Mouse (Mus musculus): Measurements from ENCODE around the gene Mmaa. TPM values are rescaled to one million over a fixed set of nuclear protein-coding genes. Genes with fewer than 3 reads are reported as not detected.

The Mmaa gene
- polyA plus RNA-seq (2011; ENCODE audit: insufficient read depth, insufficient read length, low replicate concordance, missing spikeins) = 3.5 and 6.0 TPM in 2 replicates

DNA sequence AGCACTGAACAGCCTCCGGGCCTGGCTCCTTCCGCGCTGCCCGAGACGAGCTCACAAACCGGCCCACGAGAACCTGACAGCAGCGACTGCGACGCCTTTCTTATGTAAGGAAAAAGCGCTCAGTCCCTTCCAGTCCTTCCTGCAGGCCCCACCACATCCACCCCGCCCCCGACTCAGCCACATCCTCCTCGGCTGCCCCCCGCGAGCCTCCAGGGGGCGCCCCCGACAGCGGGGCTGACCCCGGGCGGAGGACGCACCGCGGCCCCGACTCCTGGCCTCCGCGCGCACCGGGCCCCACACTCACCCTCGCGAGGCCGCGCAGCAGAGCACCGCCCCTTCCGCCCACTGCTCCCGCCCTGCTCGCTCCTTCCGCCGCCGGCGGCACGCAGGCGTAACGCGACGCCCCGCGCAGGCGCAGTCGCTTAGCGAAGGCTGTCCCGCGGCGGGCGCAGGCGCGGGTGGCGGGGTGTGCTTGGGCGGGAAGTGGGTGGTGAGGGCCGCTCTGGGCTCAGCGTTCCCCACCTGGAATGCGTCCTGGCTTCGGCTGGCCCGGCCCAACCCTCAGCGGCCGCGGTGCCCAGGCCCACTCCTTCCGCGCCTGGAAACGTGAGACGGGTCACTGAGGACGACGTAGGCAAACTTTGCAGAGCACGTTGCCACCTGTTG, at the start of gene Mmaa:
Mmaa (minus strand) TSS at position 328 of the 666 bp plus-strand sequence.
- H3K4me1 ChIP-seq (ENCODE audit: control insufficient read depth, insufficient read depth, low read length) = no peaks in the 10 kb centered on the region

GRCm38 (mm10) chr8:79341236-79341635, 46.5 kb upstream of the Mmaa start:
- TF ChIP-seq CTCF (IDR thresholded peaks at IDR 0.05; ENCODE audit: control insufficient read depth, insufficient read depth, low read length) (no peak), POLR2A (IDR thresholded peaks at IDR 0.05; ENCODE audit: borderline replicate concordance, control insufficient read depth, low read depth, low read length) (no peak)
- Histone ChIP-seq H3K27ac (ENCODE audit: control insufficient read depth, insufficient read depth, low read depth, low read length, poor library complexity) (no peak overlapping the region), H3K4me3 (replicated peaks; ENCODE audit: control insufficient read depth, low read depth, low read length) (no peak overlapping the region), H3K4me1 (ENCODE audit: control insufficient read depth, insufficient read depth, low read length) (no peaks in the 10 kb centered on the region)
- 75% methylated on average over 8 of the region's 8 CpGs for WGBS

More for the DNA sequence above, at the start of gene Mmaa:
- WGBS = under 1% methylated on average over 72 of the region's 74 CpGs
- H3K27ac ChIP-seq (ENCODE audit: control insufficient read depth, insufficient read depth, low read depth, low read length, poor library complexity) = peak within 1 kb of the TSS; percentile 97
- TF ChIP-seq CTCF (IDR thresholded peaks at IDR 0.05; ENCODE audit: control insufficient read depth, insufficient read depth, low read length) (peak; percentile 35; the same call in 1 of the 2 replicates), POLR2A (IDR thresholded peaks at IDR 0.05; ENCODE audit: borderline replicate concordance, control insufficient read depth, low read depth, low read length) (peak; percentile 91; the same call in 1 of the 2 replicates)
- peak within 1 kb of the TSS; percentile 82 for H3K4me3 ChIP-seq (replicated peaks; ENCODE audit: control insufficient read depth, low read depth, low read length)

DNA sequence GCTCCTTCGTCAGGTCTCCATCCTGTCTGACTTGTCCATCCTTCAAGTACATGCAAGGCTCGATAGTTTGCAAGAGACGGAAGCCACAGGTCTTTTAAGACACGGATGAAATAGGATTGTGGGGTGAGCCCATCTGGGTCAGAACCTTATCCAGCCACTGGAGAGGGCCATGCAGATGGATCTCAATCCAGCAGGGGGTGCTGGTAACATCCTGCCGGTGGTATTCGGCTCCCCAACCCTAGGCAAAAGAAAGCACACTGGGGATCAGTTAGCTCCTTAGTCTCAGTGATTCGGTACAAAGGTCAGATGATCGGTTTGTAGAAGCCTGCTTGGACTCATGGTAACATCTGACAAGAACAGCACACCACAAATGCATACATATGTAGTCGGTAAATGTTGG, 44.8 kb upstream of the Mmaa start:
- no peak overlapping the region for H3K27ac ChIP-seq (ENCODE audit: control insufficient read depth, insufficient read depth, low read depth, low read length, poor library complexity)
- TF ChIP-seq CTCF (IDR thresholded peaks at IDR 0.05; ENCODE audit: control insufficient read depth, insufficient read depth, low read length) (peak; percentile 50; the same call in 1 of the 2 replicates), POLR2A (IDR thresholded peaks at IDR 0.05; ENCODE audit: borderline replicate concordance, control insufficient read depth, low read depth, low read length) (no peak)
- WGBS = 70% methylated on average over 9 of the region's 9 CpGs
- no peaks in the 10 kb centered on the region for H3K4me1 ChIP-seq (ENCODE audit: control insufficient read depth, insufficient read depth, low read length)
- H3K4me3 ChIP-seq (replicated peaks; ENCODE audit: control insufficient read depth, low read depth, low read length) = no peak overlapping the region

GRCm38 (mm10) chr8:79338619-79339018, 43.9 kb upstream of the Mmaa start:
- TF ChIP-seq CTCF (IDR thresholded peaks at IDR 0.05; ENCODE audit: control insufficient read depth, insufficient read depth, low read length) (no peak), POLR2A (IDR thresholded peaks at IDR 0.05; ENCODE audit: borderline replicate concordance, control insufficient read depth, low read depth, low read length) (no peak)
- no peak overlapping the region for H3K27ac ChIP-seq (ENCODE audit: control insufficient read depth, insufficient read depth, low read depth, low read length, poor library complexity)
- no peak overlapping the region for H3K4me3 ChIP-seq (replicated peaks; ENCODE audit: control insufficient read depth, low read depth, low read length)
- 90% methylated on average over 10 of the region's 10 CpGs for WGBS
- no peaks in the 10 kb centered on the region for H3K4me1 ChIP-seq (ENCODE audit: control insufficient read depth, insufficient read depth, low read length)

GRCm38 (mm10) chr8:79332109-79332900, 37.6 kb upstream of the Mmaa start:
- no peak overlapping the region for H3K4me3 ChIP-seq (replicated peaks; ENCODE audit: control insufficient read depth, low read depth, low read length)
- WGBS = 83% methylated on average over 22 of the region's 22 CpGs
- H3K27ac ChIP-seq (ENCODE audit: control insufficient read depth, insufficient read depth, low read depth, low read length, poor library complexity) = no peak overlapping the region
- no peak for TF ChIP-seq POLR2A (IDR thresholded peaks at IDR 0.05; ENCODE audit: borderline replicate concordance, control insufficient read depth, low read depth, low read length)
- TF ChIP-seq CTCF (IDR thresholded peaks at IDR 0.05; ENCODE audit: control insufficient read depth, insufficient read depth, low read length) = no peak
- no peaks in the 10 kb centered on the region for H3K4me1 ChIP-seq (ENCODE audit: control insufficient read depth, insufficient read depth, low read length)

- Histone ChIP-seq H3K4me3 (replicated peaks; ENCODE audit: control insufficient read depth, low read depth, low read length) (no peak overlapping the region), H3K27ac (ENCODE audit: control insufficient read depth, insufficient read depth, low read depth, low read length, poor library complexity) (no peak overlapping the region), H3K4me1 (ENCODE audit: control insufficient read depth, insufficient read depth, low read length) (no peaks in the 10 kb centered on the region)
- WGBS = 80% methylated on average over 2 of the region's 2 CpGs
- no peak for TF ChIP-seq CTCF (IDR thresholded peaks at IDR 0.05; ENCODE audit: control insufficient read depth, insufficient read depth, low read length)
- no peak for TF ChIP-seq POLR2A (IDR thresholded peaks at IDR 0.05; ENCODE audit: borderline replicate concordance, control insufficient read depth, low read depth, low read length)
Measured at GRCm38 (mm10) chr8:79331571-79331970, 36.8 kb upstream of the Mmaa start.

GRCm38 (mm10) chr8:79331017-79331416, 36.3 kb upstream of the Mmaa start:
- Histone ChIP-seq H3K4me1 (ENCODE audit: control insufficient read depth, insufficient read depth, low read length) (no peaks in the 10 kb centered on the region), H3K4me3 (replicated peaks; ENCODE audit: control insufficient read depth, low read depth, low read length) (no peak overlapping the region), H3K27ac (ENCODE audit: control insufficient read depth, insufficient read depth, low read depth, low read length, poor library complexity) (no peak overlapping the region)
- TF ChIP-seq CTCF (IDR thresholded peaks at IDR 0.05; ENCODE audit: control insufficient read depth, insufficient read depth, low read length) = no peak
- TF ChIP-seq POLR2A (IDR thresholded peaks at IDR 0.05; ENCODE audit: borderline replicate concordance, control insufficient read depth, low read depth, low read length) = no peak
- WGBS = 82% methylated on average over 9 of the region's 9 CpGs

DNA sequence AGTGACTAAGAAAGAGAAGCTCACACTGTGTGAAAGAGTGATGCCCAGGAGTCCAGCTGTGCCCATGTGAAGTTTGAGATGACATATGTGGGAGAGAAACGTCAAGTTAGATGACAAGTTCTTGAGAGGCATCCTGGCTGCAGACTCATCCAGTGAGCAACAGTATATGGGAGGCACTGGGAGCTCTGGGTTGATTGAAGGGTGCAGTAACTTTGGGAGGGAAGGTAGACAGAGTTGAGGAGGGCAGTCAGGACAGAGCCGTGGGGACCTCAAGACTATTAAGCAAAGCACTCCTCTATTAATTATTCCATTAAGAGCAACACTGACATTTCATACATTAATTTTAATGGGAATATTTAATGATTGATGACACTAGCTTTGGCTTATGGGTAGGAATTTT, 35.0 kb upstream of the Mmaa start:
- WGBS = 84% methylated on average over 2 of the region's 2 CpGs
- no peaks in the 10 kb centered on the region for H3K4me1 ChIP-seq (ENCODE audit: control insufficient read depth, insufficient read depth, low read length)
- no peak overlapping the region for H3K27ac ChIP-seq (ENCODE audit: control insufficient read depth, insufficient read depth, low read depth, low read length, poor library complexity)
- no peak overlapping the region for H3K4me3 ChIP-seq (replicated peaks; ENCODE audit: control insufficient read depth, low read depth, low read length)
- TF ChIP-seq POLR2A (IDR thresholded peaks at IDR 0.05; ENCODE audit: borderline replicate concordance, control insufficient read depth, low read depth, low read length) = no peak
- no peak for TF ChIP-seq CTCF (IDR thresholded peaks at IDR 0.05; ENCODE audit: control insufficient read depth, insufficient read depth, low read length)
